Mouse (Mus musculus) heart, embryonic 14.5 days (tissue): ENCODE results near the gene Optc. TPM values are rescaled to one million over a fixed set of nuclear protein-coding genes. Genes with fewer than 3 reads are reported as not detected.

Experiments used
- ATAC-seq: fragments of 200-750 bp; cut with Nextera tagmentation; 2 replicates; pipeline ENCODE4 v1.8.0; 2017; ENCODE audit warnings: low read depth, moderate TSS enrichment; ENCODE audit not compliant: insufficient number of reproducible peaks, insufficient read depth, low FRiP score
- H3K27ac ChIP-seq, 2 experiments: fragments of 200-500 bp in 1 of 2; fragments of 300-500 bp in 1 of 2; sonication (generic) in 1 of 2; replicated peaks in 1 of 2; 2 replicates each; pipeline ENCODE4 v1.5.1; 2012 to 2014; ENCODE audit warnings: low read depth in 2 of 2, low read length in 2 of 2, control low read depth in 1 of 2, mild to moderate bottlenecking in 1 of 2, mixed read lengths in 1 of 2; ENCODE audit not compliant: control insufficient read depth in 1 of 2, insufficient read depth in 1 of 2
- H3K27me3 ChIP-seq: fragments of 300-500 bp; sonication (generic); 2 replicates; pipeline ENCODE4 v1.6.1; 2014; ENCODE audit warnings: mild to moderate bottlenecking, low read length, control low read depth; ENCODE audit not compliant: control insufficient read depth, insufficient read depth
- H3K36me3 ChIP-seq: fragments of 300-500 bp; sonication (generic); 2 replicates; pipeline ENCODE4 v1.6.1; 2014; ENCODE audit warnings: mild to moderate bottlenecking, control low read depth, low read length, mixed read lengths; ENCODE audit not compliant: control insufficient read depth, insufficient read depth
- H3K4me1 ChIP-seq, 2 experiments: fragments of 200-500 bp in 1 of 2; fragments of 300-500 bp in 1 of 2; sonication (generic) in 1 of 2; 2 replicates each; pipeline ENCODE4 v1.6.1; 2012 to 2014; ENCODE audit warnings: low read length in 2 of 2, control low read depth in 1 of 2, mixed read lengths in 1 of 2; ENCODE audit not compliant: control insufficient read depth in 2 of 2, insufficient read depth in 2 of 2
- H3K4me2 ChIP-seq: fragments of 300-500 bp; sonication (generic); 2 replicates; pipeline ENCODE4 v1.6.1; 2014; ENCODE audit warnings: mild to moderate bottlenecking, low read length
- H3K4me3 ChIP-seq, 2 experiments: fragments of 200-500 bp in 1 of 2; fragments of 300-500 bp in 1 of 2; sonication (generic) in 1 of 2; 2 replicates each; pipeline ENCODE4 v1.5.1; 2012 to 2014; ENCODE audit warnings: low read length in 2 of 2, mild to moderate bottlenecking in 2 of 2, control low read depth in 1 of 2, low read depth in 1 of 2, moderate library complexity in 1 of 2; ENCODE audit not compliant: control insufficient read depth in 1 of 2, insufficient read depth in 1 of 2
- H3K9ac ChIP-seq: fragments of 300-500 bp; sonication (generic); 2 replicates; pipeline ENCODE4 v1.6.1; 2014; ENCODE audit warnings: mild to moderate bottlenecking, low read length
- H3K9me3 ChIP-seq: fragments of 300-500 bp; sonication (generic); 2 replicates; pipeline ENCODE4 v1.6.1; 2016; ENCODE audit warnings: low read length, control low read depth; ENCODE audit not compliant: control insufficient read depth
- WGBS: fragments of 180-500 bp; shearing (Covaris S2); extraction: QIAGEN DNeasy Blood & Tissue Kit; methylation state at CpG from one replicate; pipeline ENCODE4 v1.1.7; 2014; 5-methylcytosine and 5-hydroxymethylcytosine counted together
- polyA plus RNA-seq: library from polyadenylated mRNA; unstranded; fragments of >200 nt; fragmentation: Nextera tagmentation; extraction: Ambion mirVana; gene quantifications from 2 replicates; pipeline ENCODE4 v1.2.1, GENCODE M21; 2014

Optc gene
- polyA plus RNA-seq, 1 experiment from 2014 or later: 0.47 TPM

GRCm38 (mm10) chr1:133887538-133888250 is 20.1 kb downstream of the Optc start:
- no peaks in the 10 kb centered on the region for H3K9me3 ChIP-seq
- no peak for ATAC-seq
- no peak overlapping the region for H3K4me3 ChIP-seq
- H3K36me3 ChIP-seq: no peaks in the 10 kb centered on the region
- H3K9ac ChIP-seq: no peak overlapping the region
- WGBS: 79% methylated on average over 5 of the region's 5 CpGs
- no peak overlapping the region for H3K27ac ChIP-seq
- H3K27me3 ChIP-seq: no peaks in the 10 kb centered on the region
- no peak overlapping the region for H3K4me2 ChIP-seq
- H3K4me1 ChIP-seq: peaks cover 38 to 39% of the 10 kb centered on the region in 2 experiments

GRCm38 (mm10) chr1:133887044-133887443 is 20.8 kb downstream of the Optc start:
- no peak for ATAC-seq
- no peaks in the 10 kb centered on the region for H3K36me3 ChIP-seq
- H3K4me3 ChIP-seq: no peak overlapping the region
- no peak overlapping the region for H3K4me2 ChIP-seq
- H3K27ac ChIP-seq: no peak overlapping the region
- H3K9ac ChIP-seq: peak overlapping the region; percentile 36; the same call in 1 of the 2 replicates
- H3K4me1 ChIP-seq: peaks cover 35 to 38% of the 10 kb centered on the region in 2 experiments
- 16% methylated on average over 8 of the region's 8 CpGs for WGBS
- no peaks in the 10 kb centered on the region for H3K9me3 ChIP-seq
- no peaks in the 10 kb centered on the region for H3K27me3 ChIP-seq

DNA sequence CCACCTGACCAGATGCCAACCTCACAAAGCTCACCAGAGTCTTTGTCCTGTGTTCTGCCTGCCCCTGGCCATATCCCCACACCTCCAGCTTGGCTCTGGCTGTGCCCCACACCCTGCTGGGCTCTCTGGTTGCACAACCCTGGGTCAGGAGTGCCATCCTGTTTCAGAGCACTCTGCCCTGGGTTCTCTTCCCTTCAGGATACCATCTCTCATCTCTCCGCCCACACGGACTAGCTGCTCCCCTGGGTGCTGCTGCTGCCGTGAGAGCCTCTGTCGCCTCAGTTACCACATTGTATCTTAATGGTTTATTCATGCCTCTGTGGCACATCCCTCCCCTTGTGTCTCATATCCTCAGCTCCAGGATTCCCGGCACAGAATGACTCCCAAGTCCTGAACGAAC is 21.4 kb downstream of the Optc start:
- H3K36me3 ChIP-seq: no peaks in the 10 kb centered on the region
- H3K4me3 ChIP-seq: no peak overlapping the region
- no peak overlapping the region for H3K4me2 ChIP-seq
- H3K4me1 ChIP-seq: peaks cover 34 to 37% of the 10 kb centered on the region in 2 experiments
- no peaks in the 10 kb centered on the region for H3K27me3 ChIP-seq
- ATAC-seq: no peak
- no peak overlapping the region for H3K27ac ChIP-seq
- WGBS: 52% methylated on average over 6 of the region's 6 CpGs
- no peak overlapping the region for H3K9ac ChIP-seq
- no peaks in the 10 kb centered on the region for H3K9me3 ChIP-seq

- Histone ChIP-seq H3K4me1 (peaks cover 32 to 36% of the 10 kb centered on the region in 2 experiments), H3K9me3 (no peaks in the 10 kb centered on the region), H3K27ac (no peak overlapping the region), H3K36me3 (no peaks in the 10 kb centered on the region), H3K4me2 (no peak overlapping the region), H3K4me3 (no peak overlapping the region), H3K9ac (no peak overlapping the region), H3K27me3 (no peaks in the 10 kb centered on the region)
- no peak for ATAC-seq
- 91% methylated on average over 7 of the region's 7 CpGs for WGBS
Measured at GRCm38 (mm10) chr1:133885811-133886210, 22.0 kb downstream of the Optc start.

DNA sequence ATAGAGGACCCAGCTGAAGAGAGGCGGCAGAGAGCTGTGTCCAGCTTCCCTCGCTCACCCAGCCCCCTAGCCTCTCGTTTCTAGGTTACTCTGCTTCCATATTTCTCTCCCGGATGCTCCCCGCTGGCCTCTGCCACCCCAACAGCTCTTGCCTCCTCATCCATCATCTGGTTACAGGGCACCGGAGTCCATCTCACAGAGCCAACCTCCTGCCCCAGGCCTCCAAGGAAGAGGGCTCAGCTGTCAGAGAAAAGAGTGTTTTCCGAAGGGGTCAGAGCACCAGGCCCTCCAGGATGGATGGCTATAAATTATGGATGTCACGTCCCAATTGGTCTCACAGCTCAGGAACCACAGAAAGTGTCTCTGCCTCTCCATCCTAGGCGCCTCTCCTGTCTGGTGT is 23.1 kb downstream of the Optc start:
- Histone ChIP-seq H3K27ac (no peak overlapping the region), H3K36me3 (no peaks in the 10 kb centered on the region), H3K9ac (no peak overlapping the region), H3K4me3 (no peak overlapping the region), H3K4me1 (peaks cover 25 to 35% of the 10 kb centered on the region in 2 experiments), H3K9me3 (no peaks in the 10 kb centered on the region), H3K4me2 (no peak overlapping the region), H3K27me3 (no peaks in the 10 kb centered on the region)
- ATAC-seq: no peak
- 82% methylated on average over 9 of the region's 9 CpGs for WGBS

DNA sequence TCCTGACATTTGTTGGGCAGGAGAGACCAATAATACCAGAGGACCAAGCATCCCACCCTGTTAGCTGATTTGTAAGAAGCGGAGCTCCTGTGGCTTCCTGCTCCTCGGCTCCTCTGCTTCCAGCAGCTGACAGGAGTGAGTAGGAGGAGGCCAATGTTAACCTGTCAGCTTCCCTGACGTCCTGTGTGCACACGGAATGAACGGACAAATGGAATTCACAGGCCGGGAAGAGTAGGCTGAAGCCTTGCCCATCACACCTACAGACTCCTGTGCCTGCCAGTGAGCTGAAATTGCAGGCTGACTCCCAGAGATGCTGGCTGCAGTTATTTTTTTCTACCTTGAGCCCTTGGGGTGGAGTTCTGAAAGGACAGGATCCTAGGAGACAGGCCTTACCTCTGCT is 23.7 kb downstream of the Optc start:
- Histone ChIP-seq H3K4me2 (no peak overlapping the region), H3K4me3 (no peak overlapping the region), H3K27ac (no peak overlapping the region), H3K4me1 (peaks cover 26 to 32% of the 10 kb centered on the region in 2 experiments), H3K9ac (no peak overlapping the region), H3K36me3 (no peaks in the 10 kb centered on the region), H3K9me3 (no peaks in the 10 kb centered on the region), H3K27me3 (no peaks in the 10 kb centered on the region)
- WGBS: 62% methylated on average over 6 of the region's 6 CpGs
- no peak for ATAC-seq

- WGBS: 50% methylated on average over 11 of the region's 11 CpGs
- Histone ChIP-seq H3K27me3 (no peaks in the 10 kb centered on the region), H3K9me3 (no peaks in the 10 kb centered on the region), H3K4me2 (no peak overlapping the region), H3K4me3 (no peak overlapping the region), H3K9ac (no peak overlapping the region), H3K36me3 (no peaks in the 10 kb centered on the region), H3K4me1 (peaks cover 31 to 32% of the 10 kb centered on the region in 2 experiments), H3K27ac (no peak overlapping the region)
- ATAC-seq: no peak
Measured at GRCm38 (mm10) chr1:133882283-133883217, 25.2 kb downstream of the Optc start.
